Mouse (Mus musculus) ovary, postnatal 14 days (tissue): ENCODE measurements at regions not wholly inside any gene's neighbourhood (a gene's known extent, or its start where the extent isn't known, plus 50 kb on each side); places are given as distances from the start of the nearest gene placed in this dataset.

Source experiments
- DNase-seq: peaks from one replicate; pipeline ENCODE4 v3.0.0; 2022; ENCODE audit warnings: low spot score

- DNase-seq = no peak
These were observed 51.2 kb upstream of the Tln2 start for GRCm38 (mm10) chr9:67610696-67611095.

- DNase-seq = no peak
These were observed 52.2 kb upstream of the Tln2 start for GRCm38 (mm10) chr9:67611676-67612075.

GRCm38 (mm10) chr9:67612101-67612500 lies 52.6 kb upstream of the Tln2 start:
- DNase-seq = no peak

GRCm38 (mm10) chr9:67614068-67614727 lies 54.7 kb upstream of the Tln2 start:
- no peak for DNase-seq

GRCm38 (mm10) chr9:67616207-67616606 lies 56.7 kb upstream of the Tln2 start:
- no peak for DNase-seq

GRCm38 (mm10) chr9:67617341-67618217 lies 58.1 kb upstream of the Tln2 start:
- no peak for DNase-seq

- no peak for DNase-seq
These were observed 61.4 kb upstream of the Tln2 start for GRCm38 (mm10) chr9:67620945-67621344.

- no peak for DNase-seq
These were observed 67.7 kb upstream of the Tln2 start for GRCm38 (mm10) chr9:67627196-67627595.

GRCm38 (mm10) chr9:67629624-67630023 lies 70.1 kb upstream of the Tln2 start:
- DNase-seq = no peak

GRCm38 (mm10) chr9:67630173-67630572 lies 70.7 kb upstream of the Tln2 start:
- DNase-seq = no peak

GRCm38 (mm10) chr9:67631741-67632243 lies 72.3 kb upstream of the Tln2 start:
- DNase-seq = no peak

GRCm38 (mm10) chr9:67632521-67633025 lies 73.1 kb upstream of the Tln2 start:
- DNase-seq = no peak

GRCm38 (mm10) chr9:67633026-67633741 lies 73.7 kb upstream of the Tln2 start:
- DNase-seq = peak; percentile 34

GRCm38 (mm10) chr9:67633761-67634441 lies 74.4 kb upstream of the Tln2 start:
- peak; percentile 68 for DNase-seq

- no peak for DNase-seq
These were observed 87.3 kb upstream of the Tln2 start for GRCm38 (mm10) chr9:67646820-67647219.

- no peak for DNase-seq
These were observed 94.5 kb upstream of the C2cd4b start for GRCm38 (mm10) chr9:67664773-67665172.

GRCm38 (mm10) chr9:67670261-67671020 lies 88.8 kb upstream of the C2cd4b start:
- DNase-seq = no peak

GRCm38 (mm10) chr9:67676906-67677305 lies 82.3 kb upstream of the C2cd4b start:
- DNase-seq = no peak

- peak; percentile 33 for DNase-seq
These were observed 75.9 kb upstream of the C2cd4b start for GRCm38 (mm10) chr9:67683367-67683766.

- DNase-seq = no peak
These were observed 66.8 kb upstream of the C2cd4b start for GRCm38 (mm10) chr9:67692396-67692795.

- no peak for DNase-seq
These were observed 65.5 kb upstream of the C2cd4b start for GRCm38 (mm10) chr9:67693716-67694115.
